Mouse (Mus musculus): ENCODE measurements around the gene Clec4n. TPM values are rescaled to one million over a fixed set of nuclear protein-coding genes. Genes with fewer than 3 reads are reported as not detected.
"Not testable (repeated sequence)": the region's sequence is repeated elsewhere in the genome, so short reads cannot be mapped to it uniquely, and the experiment has no call there.

Clec4n gene
- polyA plus RNA-seq, 1 experiment from 2014 or later: 1.0 TPM

DNA sequence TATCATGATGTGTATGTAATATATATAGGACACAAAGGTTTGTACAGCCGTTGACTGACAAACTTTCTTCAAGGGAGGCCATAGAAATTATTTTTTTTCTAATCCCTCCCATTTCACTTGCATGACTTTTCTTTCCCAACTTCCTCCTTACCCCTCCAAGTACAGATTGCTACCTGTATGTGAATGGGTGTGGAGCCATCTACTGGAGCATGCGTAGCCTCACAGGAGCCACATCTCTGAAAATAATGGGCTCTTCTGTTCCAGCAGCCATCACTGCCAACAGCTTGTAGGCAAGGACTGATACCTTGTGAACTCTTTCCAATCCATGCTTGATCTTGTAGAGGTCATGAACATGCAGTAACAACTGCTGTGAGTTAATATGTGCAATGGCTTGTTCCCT is 19.2 kb downstream of the Clec4n start:
- H3K4me2 ChIP-seq (ENCODE audit: low read length); H3K27me3 ChIP-seq (replicated peaks; ENCODE audit: control insufficient read depth, insufficient read depth, low read length); H3K27ac ChIP-seq (ENCODE audit: low read depth, low read length); H3K9me3 ChIP-seq (replicated peaks; ENCODE audit: control insufficient read depth, low read length); ATAC-seq; H3K36me3 ChIP-seq (ENCODE audit: control insufficient read depth, insufficient read depth, low read length); DNase-seq (ENCODE audit: low spot score); H3K4me3 ChIP-seq (ENCODE audit: low read depth, low read length); H3K4me1 ChIP-seq (ENCODE audit: control insufficient read depth, insufficient read depth, low read length); H3K9ac ChIP-seq (ENCODE audit: low read length): not testable (repeated sequence)
- 86% methylated on average over 2 of the region's 2 CpGs for WGBS

DNA sequence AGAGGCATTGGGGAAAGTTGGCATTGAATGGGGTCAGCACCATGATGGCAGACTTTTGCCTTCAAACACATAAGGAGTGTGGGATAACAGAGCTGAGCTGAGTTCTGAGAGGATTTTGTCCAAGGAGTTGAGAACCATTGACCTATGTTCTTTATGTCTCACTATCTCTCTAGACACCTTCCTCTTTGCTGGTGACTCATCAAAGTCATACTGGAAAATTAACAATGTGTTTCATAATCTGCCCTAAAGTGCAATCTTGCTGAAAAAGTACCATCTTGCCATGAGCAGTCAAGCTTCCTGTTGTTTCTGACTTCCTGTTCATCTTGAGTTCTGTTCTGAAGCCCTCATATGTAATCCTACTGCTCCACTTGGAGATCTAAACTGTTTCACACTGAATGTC is 23.1 kb downstream of the Clec4n start:
- no peak overlapping the region for H3K4me3 ChIP-seq (ENCODE audit: low read depth, low read length)
- no peaks in the 10 kb centered on the region for H3K36me3 ChIP-seq (ENCODE audit: control insufficient read depth, insufficient read depth, low read length)
- H3K4me1 ChIP-seq (ENCODE audit: control insufficient read depth, insufficient read depth, low read length): no peaks in the 10 kb centered on the region
- DNase-seq (ENCODE audit: low spot score) (no peak), ATAC-seq (no peak)
- H3K9me3 ChIP-seq (replicated peaks; ENCODE audit: control insufficient read depth, low read length): no peaks in the 10 kb centered on the region; the same call in 1 of the 2 replicates
- H3K4me2 ChIP-seq (ENCODE audit: low read length): no peak overlapping the region
- H3K27me3 ChIP-seq (replicated peaks; ENCODE audit: control insufficient read depth, insufficient read depth, low read length): no peaks in the 10 kb centered on the region
- no peak overlapping the region for H3K9ac ChIP-seq (ENCODE audit: low read length)
- H3K27ac ChIP-seq (ENCODE audit: low read depth, low read length): no peak overlapping the region

DNA sequence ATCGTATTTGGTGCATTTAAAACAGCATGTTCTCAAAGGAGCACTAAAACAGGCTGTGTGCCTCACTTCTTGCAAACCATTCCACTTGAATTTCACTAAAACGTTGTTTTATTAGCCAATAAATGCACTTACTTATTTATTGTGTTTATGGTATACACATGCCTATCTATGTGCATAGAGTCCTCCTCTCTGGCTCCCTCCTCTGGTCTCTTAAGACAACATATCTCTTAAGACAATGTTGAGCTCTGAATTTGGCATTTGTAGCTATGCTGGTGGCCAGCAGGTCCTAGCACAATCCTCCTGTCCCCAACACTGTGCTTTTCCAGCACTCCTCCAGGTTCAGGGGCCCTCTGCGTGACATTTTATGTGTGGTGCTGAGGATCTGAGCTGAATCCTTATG is 29.3 kb downstream of the Clec4n start:
- Histone ChIP-seq H3K27ac (ENCODE audit: low read depth, low read length) (no peak overlapping the region), H3K4me2 (ENCODE audit: low read length) (no peak overlapping the region), H3K36me3 (ENCODE audit: control insufficient read depth, insufficient read depth, low read length) (no peaks in the 10 kb centered on the region), H3K4me3 (ENCODE audit: low read depth, low read length) (no peak overlapping the region), H3K9ac (ENCODE audit: low read length) (no peak overlapping the region), H3K4me1 (ENCODE audit: control insufficient read depth, insufficient read depth, low read length) (no peaks in the 10 kb centered on the region), H3K27me3 (replicated peaks; ENCODE audit: control insufficient read depth, insufficient read depth, low read length) (no peaks in the 10 kb centered on the region), H3K9me3 (replicated peaks; ENCODE audit: control insufficient read depth, low read length) (no peaks in the 10 kb centered on the region)
- ATAC-seq (no peak), DNase-seq (ENCODE audit: low spot score) (no peak)
- 78% methylated on average over 3 of the region's 3 CpGs for WGBS

DNA sequence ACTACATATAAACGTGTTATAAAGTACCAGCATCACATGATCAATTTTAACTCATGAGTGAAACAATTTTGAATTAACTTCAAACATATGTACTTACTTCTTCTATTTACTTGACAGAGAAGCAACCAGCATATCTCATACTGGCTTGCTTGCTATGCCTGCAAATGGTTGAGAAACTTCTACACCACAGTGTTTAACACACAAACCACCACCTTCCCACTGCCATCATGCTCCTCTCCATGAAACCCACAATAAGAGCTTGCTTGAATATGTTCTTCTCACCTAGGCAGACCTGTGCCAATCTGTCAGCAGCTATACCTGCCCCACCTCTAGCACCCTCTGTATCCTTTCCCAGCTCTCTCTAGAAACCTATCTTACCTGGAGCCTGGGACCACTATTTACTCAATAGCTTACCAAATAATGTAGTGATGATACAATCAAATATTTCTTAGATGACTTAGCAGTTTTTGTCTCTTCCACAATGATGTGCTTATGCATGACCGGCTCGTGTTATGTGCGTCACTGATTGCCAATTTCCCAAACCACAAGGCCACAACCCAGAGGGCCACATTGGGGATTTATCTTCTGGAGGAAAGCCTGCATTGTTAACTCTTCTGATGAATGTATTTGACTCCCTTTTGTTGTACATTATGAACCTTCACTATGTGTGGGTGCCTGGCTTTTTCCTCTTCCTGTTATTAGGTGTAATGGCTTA is 30.4 kb downstream of the Clec4n start:
- 78% methylated on average over 4 of the region's 4 CpGs for WGBS
- no peaks in the 10 kb centered on the region for H3K27me3 ChIP-seq (replicated peaks; ENCODE audit: control insufficient read depth, insufficient read depth, low read length)
- no peak for DNase-seq (ENCODE audit: low spot score)
- H3K9me3 ChIP-seq (replicated peaks; ENCODE audit: control insufficient read depth, low read length): no peaks in the 10 kb centered on the region
- no peaks in the 10 kb centered on the region for H3K4me1 ChIP-seq (ENCODE audit: control insufficient read depth, insufficient read depth, low read length)
- H3K4me3 ChIP-seq (ENCODE audit: low read depth, low read length): no peak overlapping the region
- no peaks in the 10 kb centered on the region for H3K36me3 ChIP-seq (ENCODE audit: control insufficient read depth, insufficient read depth, low read length)
- H3K27ac ChIP-seq (ENCODE audit: low read depth, low read length): no peak overlapping the region
- no peak overlapping the region for H3K4me2 ChIP-seq (ENCODE audit: low read length)
- ATAC-seq: no peak
- no peak overlapping the region for H3K9ac ChIP-seq (ENCODE audit: low read length)

DNA sequence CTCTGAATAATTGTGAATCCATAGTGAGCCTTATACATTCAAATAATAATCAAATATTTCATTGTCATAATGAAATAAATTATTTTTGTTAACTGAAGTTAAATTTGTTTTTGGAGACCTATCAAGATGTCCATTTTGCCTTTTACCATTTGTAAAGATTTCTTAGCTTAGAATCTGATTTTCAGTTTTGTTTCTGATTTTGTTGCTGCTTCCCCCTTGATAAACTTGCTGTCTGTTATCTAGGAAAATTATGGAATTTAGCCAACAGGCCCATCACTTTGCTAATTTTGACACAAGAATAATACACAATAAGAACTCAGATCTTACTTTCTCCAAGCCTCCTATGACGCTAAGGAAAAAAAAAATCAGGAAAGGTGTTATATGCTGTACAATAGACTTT is 31.2 kb downstream of the Clec4n start:
- Histone ChIP-seq H3K4me2 (ENCODE audit: low read length) (no peak overlapping the region), H3K9ac (ENCODE audit: low read length) (no peak overlapping the region), H3K9me3 (replicated peaks; ENCODE audit: control insufficient read depth, low read length) (no peaks in the 10 kb centered on the region), H3K36me3 (ENCODE audit: control insufficient read depth, insufficient read depth, low read length) (no peaks in the 10 kb centered on the region), H3K4me1 (ENCODE audit: control insufficient read depth, insufficient read depth, low read length) (no peaks in the 10 kb centered on the region), H3K4me3 (ENCODE audit: low read depth, low read length) (no peak overlapping the region), H3K27me3 (replicated peaks; ENCODE audit: control insufficient read depth, insufficient read depth, low read length) (no peaks in the 10 kb centered on the region), H3K27ac (ENCODE audit: low read depth, low read length) (no peak overlapping the region)
- WGBS: 93% methylated on average over 1 of the region's 1 CpGs
- DNase-seq (ENCODE audit: low spot score) (no peak), ATAC-seq (no peak)

DNA sequence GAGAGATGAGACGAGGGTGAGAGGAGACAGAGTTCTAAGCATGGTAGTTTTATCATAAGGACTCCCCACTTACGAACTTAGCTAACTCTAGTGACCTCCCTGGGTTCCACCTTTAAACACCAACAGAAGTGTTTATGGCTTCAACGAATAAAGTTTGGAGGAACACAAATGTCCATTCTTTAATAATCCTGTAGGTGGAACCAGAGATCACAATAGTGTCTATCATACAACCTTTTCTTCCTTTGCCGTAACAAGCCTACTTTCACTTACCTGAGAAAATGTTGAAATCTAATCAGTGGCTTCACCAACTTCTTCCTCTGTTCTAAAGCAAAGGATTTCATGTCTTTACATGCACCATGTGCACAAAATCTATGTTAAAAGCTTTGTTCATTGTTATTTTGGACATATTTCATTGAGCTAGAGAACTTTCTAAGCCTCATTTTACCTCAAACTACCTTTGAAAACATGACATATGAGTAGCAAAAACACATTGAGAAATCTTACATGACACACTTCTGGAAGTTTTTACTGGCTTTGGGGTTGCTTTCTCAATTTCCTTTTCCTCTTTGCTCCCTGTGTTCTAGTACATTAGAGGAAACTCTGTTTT is 32.0 kb downstream of the Clec4n start, which contains the start of gene Clec4d:
TSS of gene Clec4d (plus strand) at position 557 of the 607 bp plus-strand sequence.
- no peaks in the 10 kb centered on the region for H3K27me3 ChIP-seq (replicated peaks; ENCODE audit: control insufficient read depth, insufficient read depth, low read length)
- DNase-seq (ENCODE audit: low spot score): no peak
- H3K4me3 ChIP-seq (ENCODE audit: low read depth, low read length): no peak within 1 kb of the TSS
- WGBS: 74% methylated on average over 4 of the region's 4 CpGs
- H3K27ac ChIP-seq (ENCODE audit: low read depth, low read length): no peak within 1 kb of the TSS
- no peaks in the 10 kb centered on the region for H3K36me3 ChIP-seq (ENCODE audit: control insufficient read depth, insufficient read depth, low read length)
- H3K4me2 ChIP-seq (ENCODE audit: low read length): no peak within 1 kb of the TSS
- H3K4me1 ChIP-seq (ENCODE audit: control insufficient read depth, insufficient read depth, low read length): no peaks in the 10 kb centered on the region
- H3K9me3 ChIP-seq (replicated peaks; ENCODE audit: control insufficient read depth, low read length): no peaks in the 10 kb centered on the region
- no peak within 1 kb of the TSS for H3K9ac ChIP-seq (ENCODE audit: low read length)
- no peak for ATAC-seq

DNA sequence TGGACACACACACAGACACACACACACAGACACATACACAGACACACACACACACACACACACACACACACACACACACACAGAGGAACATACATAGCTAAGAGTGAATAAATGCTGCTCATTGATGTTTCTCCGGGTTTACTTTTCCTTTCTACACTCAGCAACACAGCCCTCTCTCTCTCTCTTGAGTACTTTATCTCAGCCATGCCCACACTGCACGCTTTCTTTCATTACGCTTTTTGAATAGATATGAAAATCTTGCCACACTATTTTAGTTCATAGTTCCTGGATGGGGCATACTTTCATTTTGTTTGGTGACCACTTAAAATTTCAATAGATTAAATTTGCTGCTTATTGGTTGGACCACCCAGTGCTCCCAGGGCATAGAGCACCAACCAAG is 34.6 kb downstream of the Clec4n start:
- ATAC-seq: no peak
- DNase-seq (ENCODE audit: low spot score): no peak
- 87% methylated on average over 3 of the region's 3 CpGs for WGBS

DNA sequence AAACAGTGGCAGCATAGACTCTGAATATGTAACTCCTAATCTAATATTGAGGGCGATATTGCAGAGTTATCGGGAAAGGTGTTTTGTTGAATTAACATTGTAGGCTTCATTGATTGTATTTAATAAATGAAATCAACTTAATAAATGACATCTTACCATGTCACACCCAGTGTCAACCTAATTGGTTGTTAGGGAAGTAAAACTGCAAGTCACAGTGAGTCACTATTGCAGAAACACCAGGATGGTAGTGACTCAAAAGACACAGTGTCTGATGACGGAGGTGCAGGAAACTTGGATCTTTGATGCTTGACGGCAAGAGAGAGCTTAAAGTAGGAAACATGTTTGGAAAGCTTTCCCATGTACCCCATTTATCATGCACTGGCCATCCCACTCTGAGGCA is 36.2 kb downstream of the Clec4n start:
- Histone ChIP-seq H3K4me2 (ENCODE audit: low read length) (no peak overlapping the region), H3K27me3 (replicated peaks; ENCODE audit: control insufficient read depth, insufficient read depth, low read length) (no peaks in the 10 kb centered on the region), H3K27ac (ENCODE audit: low read depth, low read length) (no peak overlapping the region), H3K9ac (ENCODE audit: low read length) (no peak overlapping the region), H3K4me3 (ENCODE audit: low read depth, low read length) (no peak overlapping the region), H3K36me3 (ENCODE audit: control insufficient read depth, insufficient read depth, low read length) (no peaks in the 10 kb centered on the region), H3K9me3 (replicated peaks; ENCODE audit: control insufficient read depth, low read length) (no peaks in the 10 kb centered on the region), H3K4me1 (ENCODE audit: control insufficient read depth, insufficient read depth, low read length) (no peaks in the 10 kb centered on the region)
- no peak for ATAC-seq
- DNase-seq (ENCODE audit: low spot score): no peak
- 92% methylated on average over 4 of the region's 4 CpGs for WGBS

More for the DNA sequence above, 34.6 kb downstream of the Clec4n start:
- H3K4me3 ChIP-seq (ENCODE audit: low read depth, low read length): no peak overlapping the region
- no peak overlapping the region for H3K27ac ChIP-seq (ENCODE audit: low read depth, low read length)
- H3K36me3 ChIP-seq (ENCODE audit: control insufficient read depth, insufficient read depth, low read length): no peaks in the 10 kb centered on the region
- no peaks in the 10 kb centered on the region for H3K27me3 ChIP-seq (replicated peaks; ENCODE audit: control insufficient read depth, insufficient read depth, low read length)
- H3K4me1 ChIP-seq (ENCODE audit: control insufficient read depth, insufficient read depth, low read length): no peaks in the 10 kb centered on the region
- H3K9me3 ChIP-seq (replicated peaks; ENCODE audit: control insufficient read depth, low read length): no peaks in the 10 kb centered on the region
- no peak overlapping the region for H3K4me2 ChIP-seq (ENCODE audit: low read length)
- H3K9ac ChIP-seq (ENCODE audit: low read length): no peak overlapping the region

DNA sequence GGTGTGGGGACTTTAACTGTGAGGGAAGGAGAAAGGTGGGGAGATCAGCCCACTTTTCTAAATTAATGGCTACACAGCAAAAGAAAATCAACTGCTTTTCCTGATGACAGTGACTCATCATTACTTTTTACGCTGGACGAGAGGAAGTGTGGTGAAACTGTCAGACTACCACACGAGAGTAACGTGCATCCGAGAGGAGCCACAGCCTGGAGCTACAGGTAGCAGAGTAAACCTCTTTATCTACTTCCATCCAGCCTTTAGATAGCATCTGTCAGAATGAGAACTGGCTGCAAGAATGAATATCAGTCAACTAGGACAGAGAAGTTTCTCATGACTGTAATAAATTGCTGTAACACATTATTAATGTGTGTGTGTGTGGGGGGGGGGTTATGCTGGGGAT is 37.3 kb downstream of the Clec4n start:
- Histone ChIP-seq H3K4me1 (ENCODE audit: control insufficient read depth, insufficient read depth, low read length) (no peaks in the 10 kb centered on the region), H3K4me2 (ENCODE audit: low read length) (no peak overlapping the region), H3K27me3 (replicated peaks; ENCODE audit: control insufficient read depth, insufficient read depth, low read length) (no peaks in the 10 kb centered on the region), H3K36me3 (ENCODE audit: control insufficient read depth, insufficient read depth, low read length) (no peaks in the 10 kb centered on the region), H3K27ac (ENCODE audit: low read depth, low read length) (no peak overlapping the region), H3K9ac (ENCODE audit: low read length) (no peak overlapping the region), H3K4me3 (ENCODE audit: low read depth, low read length) (no peak overlapping the region), H3K9me3 (replicated peaks; ENCODE audit: control insufficient read depth, low read length) (no peaks in the 10 kb centered on the region)
- 93% methylated on average over 5 of the region's 5 CpGs for WGBS
- ATAC-seq (no peak), DNase-seq (ENCODE audit: low spot score) (no peak)
